Mouse (Mus musculus) erythroblast, embryonic 14.5 days (primary cell): ENCODE measurements around the gene Mthfs. TPM values are rescaled to one million over a fixed set of nuclear protein-coding genes. Genes with fewer than 3 reads are reported as not detected.

Experiments
- H3K27me3 ChIP-seq: 2 replicates; pipeline ENCODE4 v1.6.1; 2012; ENCODE audit warnings: inconsistent platforms; ENCODE audit not compliant: control insufficient read depth
- H3K36me3 ChIP-seq: 2 replicates; pipeline ENCODE4 v1.6.1; 2012; ENCODE audit warnings: mild to moderate bottlenecking, inconsistent platforms; ENCODE audit not compliant: control insufficient read depth
- H3K4me1 ChIP-seq: 2 replicates; pipeline ENCODE4 v1.6.1; 2012; ENCODE audit warnings: inconsistent platforms; ENCODE audit not compliant: control insufficient read depth
- H3K4me3 ChIP-seq: replicated peaks from 2 replicates; pipeline ENCODE3; 2012; ENCODE audit warnings: moderate library complexity, mild to moderate bottlenecking, inconsistent platforms
- H3K9me3 ChIP-seq: 2 replicates; pipeline ENCODE4 v1.6.1; 2012; ENCODE audit warnings: low read length, inconsistent platforms, mixed read lengths; ENCODE audit not compliant: control insufficient read depth
- GATA1 ChIP-seq: IDR thresholded peaks from 2 replicates; pipeline ENCODE4 v1.6.1; 2012; ENCODE audit warnings: low read length, inconsistent platforms, mixed read lengths
- TAL1 ChIP-seq: IDR thresholded peaks from 3 replicates; pipeline ENCODE4 v1.6.1; 2012; ENCODE audit warnings: low read length, inconsistent platforms, mixed read lengths
- polyA plus RNA-seq: library from polyadenylated mRNA; stranded (reverse); fragments of >175 nt; gene quantifications from 2 replicates; pipeline ENCODE4 v1.2.3, GENCODE M21; 2012

The Mthfs gene
- polyA plus RNA-seq, 1 experiment, result 0.24 TPM

DNA sequence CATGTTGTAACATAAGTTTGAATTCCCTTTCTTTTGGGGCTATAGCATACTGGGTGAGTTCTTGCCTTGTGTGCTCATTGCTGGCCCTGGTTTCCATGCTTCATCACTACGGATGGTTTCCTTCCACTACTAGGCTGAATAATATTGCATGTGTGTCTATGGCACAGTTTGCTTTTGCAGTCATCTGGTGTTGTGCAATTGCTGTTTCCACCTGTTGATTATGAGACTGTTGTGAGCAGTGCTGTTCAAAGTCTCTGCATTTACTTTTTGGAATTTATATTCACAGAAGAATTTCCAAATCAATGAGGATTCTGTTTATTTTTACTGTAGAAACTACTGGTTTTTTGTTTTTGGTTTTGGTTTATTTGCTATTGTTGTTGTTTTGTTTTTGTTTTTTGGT, 54.1 kb downstream of the Mthfs start:
- Histone ChIP-seq H3K36me3 (no peaks in the 10 kb centered on the region), H3K27me3 (no peaks in the 10 kb centered on the region), H3K9me3 (no peaks in the 10 kb centered on the region; the same call in 1 of the 2 replicates), H3K4me1 (no peaks in the 10 kb centered on the region), H3K4me3 (no peak overlapping the region)
- TF ChIP-seq GATA1, result no peak
- TF ChIP-seq TAL1, result no peak

DNA sequence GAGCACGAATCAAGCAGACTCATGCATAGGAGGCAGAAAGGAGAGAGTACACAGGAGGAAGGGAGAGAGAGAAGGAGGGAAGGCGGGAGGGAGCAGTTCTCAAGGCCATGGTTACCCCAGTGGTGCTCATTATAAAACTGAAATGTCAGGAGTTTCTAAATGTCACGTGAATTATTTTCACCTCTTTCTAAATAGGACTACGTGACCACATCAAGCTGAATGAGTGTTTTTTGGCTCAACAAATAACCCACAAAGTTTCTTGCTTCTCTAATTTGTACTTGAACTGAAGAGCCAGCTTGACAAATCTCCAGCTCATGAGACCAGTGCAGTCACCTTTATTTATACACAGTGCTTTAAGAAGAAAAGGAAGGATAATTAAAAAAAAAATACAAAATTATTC, 56.6 kb downstream of the Mthfs start:
- no peak for TF ChIP-seq GATA1
- TF ChIP-seq TAL1, result no peak
- Histone ChIP-seq H3K36me3 (no peaks in the 10 kb centered on the region), H3K9me3 (peaks cover 2% of the 10 kb centered on the region; the same call in 1 of the 2 replicates), H3K4me3 (no peak overlapping the region), H3K4me1 (no peaks in the 10 kb centered on the region), H3K27me3 (no peaks in the 10 kb centered on the region)

GRCm38 (mm10) chr9:89267572-89267971, 57.1 kb downstream of the Mthfs start:
- H3K36me3 ChIP-seq, result no peaks in the 10 kb centered on the region
- peaks cover 2% of the 10 kb centered on the region; the same call in 1 of the 2 replicates for H3K9me3 ChIP-seq
- TF ChIP-seq GATA1 (no peak), TAL1 (no peak)
- H3K4me3 ChIP-seq, result no peak overlapping the region
- no peaks in the 10 kb centered on the region for H3K4me1 ChIP-seq
- no peaks in the 10 kb centered on the region for H3K27me3 ChIP-seq

DNA sequence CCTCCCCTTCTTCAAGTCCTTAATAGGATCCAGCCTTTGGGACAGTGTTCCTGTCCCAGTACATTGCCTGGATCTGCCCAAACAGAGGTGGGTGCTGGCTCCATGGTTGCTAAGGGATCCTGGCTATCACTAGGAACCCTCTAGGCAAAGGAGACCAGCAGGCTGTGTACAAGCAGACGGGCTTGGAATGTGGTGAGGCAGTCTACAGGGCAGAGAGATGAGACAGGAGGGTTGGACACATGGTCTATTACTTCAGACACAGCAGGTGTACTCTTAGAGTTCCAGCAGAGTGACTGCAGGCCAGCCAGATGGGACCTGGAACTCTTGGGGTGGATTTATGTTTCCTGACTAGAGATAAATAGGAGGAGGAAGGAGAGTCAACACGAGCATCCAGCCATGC, 59.9 kb downstream of the Mthfs start:
- no peak for TF ChIP-seq GATA1
- TF ChIP-seq TAL1, result no peak
- H3K9me3 ChIP-seq, result peaks cover 2% of the 10 kb centered on the region; the same call in 1 of the 2 replicates

GRCm38 (mm10) chr9:89273766-89274165, 63.3 kb downstream of the Mthfs start:
- Histone ChIP-seq H3K4me3 (no peak overlapping the region), H3K27me3 (no peaks in the 10 kb centered on the region), H3K36me3 (no peaks in the 10 kb centered on the region), H3K9me3 (peaks cover 2% of the 10 kb centered on the region; the same call in 1 of the 2 replicates), H3K4me1 (no peaks in the 10 kb centered on the region)
- TF ChIP-seq GATA1 (no peak), TAL1 (no peak)

More for the DNA sequence above, 59.9 kb downstream of the Mthfs start:
- no peaks in the 10 kb centered on the region for H3K4me1 ChIP-seq
- no peaks in the 10 kb centered on the region for H3K36me3 ChIP-seq
- H3K27me3 ChIP-seq, result no peaks in the 10 kb centered on the region
- H3K4me3 ChIP-seq, result no peak overlapping the region

GRCm38 (mm10) chr9:89278207-89278606, 67.7 kb downstream of the Mthfs start:
- no peaks in the 10 kb centered on the region for H3K36me3 ChIP-seq
- H3K4me1 ChIP-seq, result no peaks in the 10 kb centered on the region
- H3K4me3 ChIP-seq, result no peak overlapping the region
- no peaks in the 10 kb centered on the region for H3K27me3 ChIP-seq
- TF ChIP-seq GATA1 (no peak), TAL1 (no peak)
- H3K9me3 ChIP-seq, result peaks cover 3% of the 10 kb centered on the region; the same call in 1 of the 2 replicates

DNA sequence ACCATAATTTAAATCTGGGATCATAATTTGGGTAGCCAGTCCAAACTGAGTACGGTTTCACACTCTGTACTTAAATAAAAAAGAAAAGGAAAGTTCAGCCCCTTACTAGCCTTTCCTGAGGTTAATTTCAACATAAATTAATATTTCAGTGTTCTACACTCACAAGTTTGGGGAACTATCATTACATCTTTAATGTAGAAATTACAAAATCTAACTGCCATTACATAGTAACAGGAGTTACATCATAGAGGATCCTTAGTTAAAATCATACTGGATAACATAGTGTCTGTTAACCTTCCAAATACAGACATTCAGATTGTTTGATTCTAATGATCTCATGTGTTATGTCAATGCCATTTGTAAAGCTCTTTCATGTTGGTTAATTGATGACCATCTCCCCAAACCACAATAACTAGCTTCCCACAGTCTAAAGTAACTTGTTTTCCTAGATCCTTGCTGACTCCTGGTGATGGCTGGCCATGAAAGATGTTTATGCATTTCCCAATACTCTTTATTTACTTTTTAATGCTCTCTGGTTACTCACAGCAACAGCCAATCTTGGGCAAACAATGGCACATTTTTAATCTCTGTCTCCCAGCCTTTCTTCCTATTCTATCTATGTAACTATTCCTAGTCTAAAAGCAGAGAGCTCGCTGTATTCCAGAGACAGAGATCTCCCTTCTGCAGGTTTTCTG, 72.0 kb downstream of the Mthfs start:
- TF ChIP-seq TAL1 (no peak), GATA1 (no peak)
- Histone ChIP-seq H3K9me3 (peaks cover 3% of the 10 kb centered on the region; the same call in 1 of the 2 replicates), H3K27me3 (no peaks in the 10 kb centered on the region), H3K4me3 (no peak overlapping the region), H3K4me1 (no peaks in the 10 kb centered on the region), H3K36me3 (no peaks in the 10 kb centered on the region)

DNA sequence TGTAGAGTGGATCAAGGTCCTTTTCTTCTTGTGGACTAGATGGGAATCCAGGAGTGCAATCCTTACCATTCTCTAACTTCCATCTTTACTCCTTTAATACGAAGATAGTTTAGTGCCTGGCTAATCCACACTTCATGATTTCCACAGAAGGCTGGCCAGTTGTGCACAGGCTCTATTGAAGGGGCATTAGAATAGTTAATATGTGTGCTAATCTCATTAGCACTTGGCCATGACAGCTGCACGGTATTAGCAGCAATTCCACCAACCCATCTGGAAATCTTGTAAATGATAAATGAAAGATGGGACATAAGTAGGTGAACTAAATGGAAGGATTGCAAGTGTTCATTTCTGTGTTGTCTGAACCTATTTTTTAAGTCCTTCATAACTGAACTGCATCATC, 77.6 kb downstream of the Mthfs start:
- no peak for TF ChIP-seq GATA1
- no peak for TF ChIP-seq TAL1
- Histone ChIP-seq H3K36me3 (no peaks in the 10 kb centered on the region), H3K27me3 (no peaks in the 10 kb centered on the region), H3K4me3 (no peak overlapping the region), H3K9me3 (no peaks in the 10 kb centered on the region), H3K4me1 (no peaks in the 10 kb centered on the region)

- TF ChIP-seq TAL1, result no peak
- TF ChIP-seq GATA1, result no peak
- no peak overlapping the region for H3K4me3 ChIP-seq
Observed at GRCm38 (mm10) chr9:89293364-89293763, 82.9 kb downstream of the Mthfs start.

GRCm38 (mm10) chr9:89294121-89294520, 83.6 kb downstream of the Mthfs start:
- no peaks in the 10 kb centered on the region for H3K4me1 ChIP-seq
- H3K36me3 ChIP-seq, result no peaks in the 10 kb centered on the region
- no peaks in the 10 kb centered on the region for H3K27me3 ChIP-seq
- no peak overlapping the region for H3K4me3 ChIP-seq
- TF ChIP-seq TAL1 (no peak), GATA1 (no peak)
- H3K9me3 ChIP-seq, result no peaks in the 10 kb centered on the region

More at GRCm38 (mm10) chr9:89293364-89293763, 82.9 kb downstream of the Mthfs start:
- Histone ChIP-seq H3K9me3 (no peaks in the 10 kb centered on the region), H3K27me3 (no peaks in the 10 kb centered on the region), H3K36me3 (no peaks in the 10 kb centered on the region), H3K4me1 (no peaks in the 10 kb centered on the region)
